Mouse (Mus musculus): ENCODE data around the gene Tyw5. TPM values are rescaled to one million over a fixed set of nuclear protein-coding genes. Genes with fewer than 3 reads are reported as not detected.

Gene Tyw5
- total and polyA plus RNA-seq, 3 experiments, result 20.3 to 50.1 (median 21.0) TPM

DNA sequence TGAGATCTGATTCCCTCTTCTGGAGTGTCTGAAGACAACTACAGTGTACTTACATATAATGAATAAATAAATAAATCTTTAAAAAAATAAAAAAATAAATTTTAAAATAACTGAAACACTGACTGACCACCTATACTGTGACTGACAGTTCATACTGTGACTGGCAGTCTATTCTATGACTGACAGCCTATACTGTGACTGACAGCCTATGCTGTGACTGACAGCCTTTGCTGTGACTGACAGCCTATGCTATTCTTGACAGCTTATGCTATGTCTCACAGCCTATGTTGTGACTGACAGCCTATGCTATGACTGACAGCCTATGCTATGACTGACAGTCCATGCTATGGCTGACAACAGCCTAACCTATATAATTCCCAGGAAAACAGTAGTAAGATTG, 59.4 kb downstream of the Tyw5 start:
- DNase-seq (ENCODE audit: extremely low read depth), result no peak
- Histone ChIP-seq H3K9me3 (replicated peaks; ENCODE audit: low read length) (no peaks in the 10 kb centered on the region), H3K27me3 (replicated peaks) (no peaks in the 10 kb centered on the region), H3K4me1 (ENCODE audit: control insufficient read depth in 1 of 2, insufficient read depth in 2 of 2) (peaks cover 5 to 8% of the 10 kb centered on the region in 2 experiments), H3K79me2 (replicated peaks; ENCODE audit: control insufficient read depth, extremely low read depth, insufficient read depth, poor library complexity, severe bottlenecking) (no peaks in the 10 kb centered on the region), H3K9ac (ENCODE audit: insufficient read depth, low read depth) (no peak overlapping the region), H3K27ac (ENCODE audit: insufficient read depth, low read depth) (no peak overlapping the region), H3K36me3 (replicated peaks in 1 of 2; ENCODE audit: control insufficient read depth in 1 of 2, insufficient read depth in 1 of 2, low read length in 1 of 2) (no peaks in the 10 kb centered on the region), H3K4me3 (replicated peaks in 1 of 3; ENCODE audit: low read depth in 2 of 3, low read length in 2 of 3, poor library complexity in 1 of 3) (no peak overlapping the region), H3K4me2 (ENCODE audit: insufficient read depth, low read depth, poor library complexity, severe bottlenecking) (no peak overlapping the region)
- TF ChIP-seq MAX (IDR thresholded peaks at IDR 0.05; ENCODE audit: low read length) (no peak), NRF1 (IDR thresholded peaks at IDR 0.05; ENCODE audit: low read depth, low read length) (no peak), GABPA (IDR thresholded peaks at IDR 0.05; ENCODE audit: insufficient replicate concordance, low read depth, low read length) (no peak)
- in situ Hi-C loops (cut with MboI; ENCODE audit: low pct_ligation_motif_present, low pct_unique_long_range_greater_than_20kb, low sequenced_read_pairs) (no loop called here), dilution Hi-C loops (cut with MboI; ENCODE audit: extremely low pct_ligation_motif_present, extremely low pct_unique_long_range_greater_than_20kb, low sequenced_read_pairs) (no loop called here)

GRCm38 (mm10) chr1:57341197-57341596, 65.7 kb downstream of the Tyw5 start:
- in situ Hi-C loops (cut with MboI; ENCODE audit: low pct_ligation_motif_present, low pct_unique_long_range_greater_than_20kb, low sequenced_read_pairs) (no loop called here), dilution Hi-C loops (cut with MboI; ENCODE audit: extremely low pct_ligation_motif_present, extremely low pct_unique_long_range_greater_than_20kb, low sequenced_read_pairs) (no loop called here)
- H3K9me3 ChIP-seq (replicated peaks; ENCODE audit: low read length), result no peaks in the 10 kb centered on the region
- no peak overlapping the region for H3K9ac ChIP-seq (ENCODE audit: insufficient read depth, low read depth)
- no peak overlapping the region for H3K4me3 ChIP-seq (replicated peaks in 1 of 3; ENCODE audit: low read depth in 2 of 3, low read length in 2 of 3, poor library complexity in 1 of 3)
- H3K4me2 ChIP-seq (ENCODE audit: insufficient read depth, low read depth, poor library complexity, severe bottlenecking), result no peak overlapping the region
- H3K4me1 ChIP-seq (ENCODE audit: control insufficient read depth in 1 of 2, insufficient read depth in 2 of 2), result peaks cover 8% of the 10 kb centered on the region in 2 experiments
- no peaks in the 10 kb centered on the region for H3K27me3 ChIP-seq (replicated peaks)
- no peaks in the 10 kb centered on the region for H3K79me2 ChIP-seq (replicated peaks; ENCODE audit: control insufficient read depth, extremely low read depth, insufficient read depth, poor library complexity, severe bottlenecking)
- no peak overlapping the region for H3K27ac ChIP-seq (ENCODE audit: insufficient read depth, low read depth)
- TF ChIP-seq POLR2AphosphoS2 (IDR thresholded peaks at IDR 0.05; ENCODE audit: low read depth, low read length), result no peak
- no peak for TF ChIP-seq MEF2A (IDR thresholded peaks at IDR 0.05; ENCODE audit: borderline replicate concordance, low read depth, low read length)
- no peak for TF ChIP-seq MXI1 (IDR thresholded peaks at IDR 0.05; ENCODE audit: low read depth, low read length)
- no peak for TF ChIP-seq BHLHE40 (IDR thresholded peaks at IDR 0.05; ENCODE audit: low read depth, low read length)
- TF ChIP-seq HCFC1 (IDR thresholded peaks at IDR 0.05; ENCODE audit: low read depth, low read length), result no peak
- no peak for TF ChIP-seq USF1 (IDR thresholded peaks at IDR 0.05; ENCODE audit: low read depth, low read length)
- no peak for TF ChIP-seq ZC3H11A (IDR thresholded peaks at IDR 0.05; ENCODE audit: low read depth, low read length)
- TF ChIP-seq USF2 (conservative IDR thresholded peaks at IDR 0.05; ENCODE audit: low read depth, low read length), result no peak
- no peak for TF ChIP-seq ELF1 (IDR thresholded peaks at IDR 0.05; ENCODE audit: low read depth, low read length)
- no peak for TF ChIP-seq UBTF (IDR thresholded peaks at IDR 0.05; ENCODE audit: low read depth, low read length)
- no peak for TF ChIP-seq TCF12 (IDR thresholded peaks at IDR 0.05; ENCODE audit: low read depth, low read length)
- TF ChIP-seq TBP (conservative IDR thresholded peaks at IDR 0.05; ENCODE audit: low read depth, low read length), result no peak
- no peak for TF ChIP-seq PAX5 (IDR thresholded peaks at IDR 0.05; ENCODE audit: low read length)
- no peak for TF ChIP-seq ZMIZ1 (IDR thresholded peaks at IDR 0.05; ENCODE audit: low read depth, low read length)
- no peak for DNase-seq (ENCODE audit: extremely low read depth)
- no peaks in the 10 kb centered on the region for H3K36me3 ChIP-seq (replicated peaks in 1 of 2; ENCODE audit: control insufficient read depth in 1 of 2, insufficient read depth in 1 of 2, low read length in 1 of 2)
